Mouse (Mus musculus) intestine, embryonic 16.5 days (tissue): Measurements from ENCODE around the gene Rnf39. TPM values are rescaled to one million over a fixed set of nuclear protein-coding genes. Genes with fewer than 3 reads are reported as not detected.

Experiments
- ATAC-seq: fragments of 200-750 bp; cut with Nextera tagmentation; 2 replicates; pipeline ENCODE4 v1.8.0; 2017; ENCODE audit warnings: moderate TSS enrichment, moderate library complexity
- H3K27ac ChIP-seq: fragments of 300-500 bp; sonication (generic); 2 replicates; pipeline ENCODE4 v1.5.1; 2014; ENCODE audit warnings: mild to moderate bottlenecking, low read length
- H3K27me3 ChIP-seq: fragments of 300-500 bp; sonication (generic); replicated peaks from 2 replicates; pipeline ENCODE4 v1.6.1; 2014; ENCODE audit warnings: low read length, control low read depth, mixed read lengths; ENCODE audit not compliant: control insufficient read depth, insufficient read depth
- H3K36me3 ChIP-seq: fragments of 300-500 bp; sonication (generic); 2 replicates; pipeline ENCODE4 v1.6.1; 2014; ENCODE audit warnings: low read length, control low read depth; ENCODE audit not compliant: control insufficient read depth, insufficient read depth
- H3K4me1 ChIP-seq: fragments of 300-500 bp; sonication (generic); 2 replicates; pipeline ENCODE4 v1.6.1; 2014; ENCODE audit warnings: low read length, control low read depth, mixed read lengths; ENCODE audit not compliant: control insufficient read depth, insufficient read depth
- H3K4me2 ChIP-seq: fragments of 300-500 bp; sonication (generic); 2 replicates; pipeline ENCODE4 v1.6.1; 2014; ENCODE audit warnings: low read depth, low read length, control low read depth
- H3K4me3 ChIP-seq: fragments of 300-500 bp; sonication (generic); 2 replicates; pipeline ENCODE4 v1.5.1; 2014; ENCODE audit warnings: mild to moderate bottlenecking, low read length
- H3K9ac ChIP-seq: fragments of 300-500 bp; sonication (generic); 2 replicates; pipeline ENCODE4 v1.6.1; 2014; ENCODE audit warnings: low read depth, low read length
- H3K9me3 ChIP-seq: fragments of 300-500 bp; sonication (generic); 2 replicates; pipeline ENCODE4 v1.6.1; 2016; ENCODE audit warnings: low read length, control low read depth; ENCODE audit not compliant: control insufficient read depth
- WGBS: fragments of 180-500 bp; shearing (Covaris S2); extraction: QIAGEN DNeasy Blood & Tissue Kit; methylation state at CpG from one replicate; pipeline ENCODE4 v1.1.7; 2014; 5-methylcytosine and 5-hydroxymethylcytosine counted together
- polyA plus RNA-seq: library from polyadenylated mRNA; unstranded; fragments of >200 nt; fragmentation: Nextera tagmentation; extraction: Ambion mirVana; gene quantifications from 2 replicates; pipeline ENCODE4 v1.2.1, GENCODE M21; 2015

The Rnf39 gene
- polyA plus RNA-seq, result 1.8 and 2.4 TPM in 2 replicates

GRCm38 (mm10) chr17:36942791-36943471 lies at the start of gene Rnf39:
TSS of gene Rnf39 (plus strand) at chr17:36942918.
- no peaks in the 10 kb centered on the region for H3K36me3 ChIP-seq
- peaks cover 23% of the 10 kb centered on the region for H3K27me3 ChIP-seq
- no peaks in the 10 kb centered on the region for H3K9me3 ChIP-seq
- H3K4me1 ChIP-seq, result peaks cover 8% of the 10 kb centered on the region
- H3K27ac ChIP-seq, result peak within 1 kb of the TSS; percentile 9; the same call in 1 of the 2 replicates
- peak within 1 kb of the TSS; percentile 65 for H3K9ac ChIP-seq
- peak within 1 kb of the TSS; percentile 90 for H3K4me2 ChIP-seq
- H3K4me3 ChIP-seq, result peak within 1 kb of the TSS; percentile 51
- peak; percentile 55 for ATAC-seq
- 1% methylated on average over 58 of the region's 59 CpGs for WGBS

- no peak for ATAC-seq
- no peak overlapping the region for H3K9ac ChIP-seq
- 0 out of 2 replicates have a peak, but pooled peaks cover 2% of the 10 kb centered on the region for H3K4me1 ChIP-seq
- H3K9me3 ChIP-seq, result no peaks in the 10 kb centered on the region
- H3K36me3 ChIP-seq, result no peaks in the 10 kb centered on the region
- H3K27me3 ChIP-seq, result no peaks in the 10 kb centered on the region
- H3K4me3 ChIP-seq, result no peak overlapping the region
- WGBS, result 54% methylated on average over 5 of the region's 5 CpGs
- no peak overlapping the region for H3K27ac ChIP-seq
- H3K4me2 ChIP-seq, result no peak overlapping the region
Observed at GRCm38 (mm10) chr17:36893387-36893786, 49.3 kb upstream of the Rnf39 start.

- no peak overlapping the region for H3K4me3 ChIP-seq
- H3K27ac ChIP-seq, result no peak overlapping the region
- ATAC-seq, result no peak
- H3K4me2 ChIP-seq, result no peak overlapping the region
- 0 out of 2 replicates have a peak, but pooled peaks cover 2% of the 10 kb centered on the region for H3K4me1 ChIP-seq
- H3K9ac ChIP-seq, result no peak overlapping the region
- no peaks in the 10 kb centered on the region for H3K27me3 ChIP-seq
- WGBS, result 90% methylated on average over 1 of the region's 1 CpGs
- no peaks in the 10 kb centered on the region for H3K9me3 ChIP-seq
- no peaks in the 10 kb centered on the region for H3K36me3 ChIP-seq
Observed at GRCm38 (mm10) chr17:36896583-36896982, 46.1 kb upstream of the Rnf39 start.

- H3K9ac ChIP-seq, result no peak overlapping the region
- peak overlapping the region; percentile 17; the same call in 1 of the 2 replicates for H3K4me3 ChIP-seq
- H3K27me3 ChIP-seq, result no peaks in the 10 kb centered on the region
- H3K4me2 ChIP-seq, result peak overlapping the region; percentile 38
- H3K36me3 ChIP-seq, result no peaks in the 10 kb centered on the region
- peak overlapping the region; percentile 97 for H3K27ac ChIP-seq
- H3K4me1 ChIP-seq, result 0 out of 2 replicates have a peak, but pooled peaks cover 2% of the 10 kb centered on the region
- ATAC-seq, result peak; percentile 86
- H3K9me3 ChIP-seq, result no peaks in the 10 kb centered on the region
Observed at GRCm38 (mm10) chr17:36897065-36897464, 45.7 kb upstream of the Rnf39 start.

- Histone ChIP-seq H3K27me3 (no peaks in the 10 kb centered on the region), H3K4me1 (0 out of 2 replicates have a peak, but pooled peaks cover 2% of the 10 kb centered on the region), H3K4me2 (peak within 1 kb of the TSS; percentile 60), H3K9ac (peak within 1 kb of the TSS; percentile 65), H3K36me3 (no peaks in the 10 kb centered on the region), H3K27ac (peak within 1 kb of the TSS; percentile 97), H3K4me3 (peak within 1 kb of the TSS; percentile 42), H3K9me3 (no peaks in the 10 kb centered on the region)
- peak; percentile 71 for ATAC-seq
- 48% methylated on average over 6 of the region's 6 CpGs for WGBS
Observed at GRCm38 (mm10) chr17:36897552-36898205, 45.0 kb upstream of the Rnf39 start, which contains the start of gene Trim31. TSS of gene Trim31 (plus strand) at chr17:36898118.

GRCm38 (mm10) chr17:36899376-36899775 lies 43.3 kb upstream of the Rnf39 start:
- H3K27me3 ChIP-seq, result no peaks in the 10 kb centered on the region
- no peaks in the 10 kb centered on the region for H3K36me3 ChIP-seq
- peak overlapping the region; percentile 65 for H3K9ac ChIP-seq
- peak overlapping the region; percentile 60 for H3K4me2 ChIP-seq
- 75% methylated on average over 4 of the region's 4 CpGs for WGBS
- H3K9me3 ChIP-seq, result no peaks in the 10 kb centered on the region
- H3K4me3 ChIP-seq, result peak overlapping the region; percentile 42
- ATAC-seq, result no peak
- peak overlapping the region; percentile 97 for H3K27ac ChIP-seq
- H3K4me1 ChIP-seq, result 0 out of 2 replicates have a peak, but pooled peaks cover 2% of the 10 kb centered on the region

GRCm38 (mm10) chr17:36900001-36900400 lies 42.7 kb upstream of the Rnf39 start:
- peak overlapping the region; percentile 42 for H3K4me3 ChIP-seq
- H3K4me1 ChIP-seq, result 0 out of 2 replicates have a peak, but pooled peaks cover 2% of the 10 kb centered on the region
- 75% methylated on average over 5 of the region's 5 CpGs for WGBS
- ATAC-seq, result no peak
- H3K4me2 ChIP-seq, result peak overlapping the region; percentile 60
- H3K27me3 ChIP-seq, result no peaks in the 10 kb centered on the region
- peak overlapping the region; percentile 65 for H3K9ac ChIP-seq
- no peaks in the 10 kb centered on the region for H3K36me3 ChIP-seq
- 0 out of 2 replicates have a peak overlapping the region, but pooled peaks have one; percentile 12 for H3K27ac ChIP-seq
- H3K9me3 ChIP-seq, result no peaks in the 10 kb centered on the region

- no peaks in the 10 kb centered on the region for H3K9me3 ChIP-seq
- no peaks in the 10 kb centered on the region for H3K36me3 ChIP-seq
- H3K27ac ChIP-seq, result no peak overlapping the region
- H3K27me3 ChIP-seq, result no peaks in the 10 kb centered on the region
- ATAC-seq, result no peak
- H3K4me2 ChIP-seq, result peak overlapping the region; percentile 60
- peak overlapping the region; percentile 42 for H3K4me3 ChIP-seq
- H3K4me1 ChIP-seq, result no peaks in the 10 kb centered on the region
- 35% methylated on average over 1 of the region's 1 CpGs for WGBS
- no peak overlapping the region for H3K9ac ChIP-seq
Observed at GRCm38 (mm10) chr17:36900691-36901090, 42.0 kb upstream of the Rnf39 start.

- H3K4me1 ChIP-seq, result no peaks in the 10 kb centered on the region
- WGBS, result 70% methylated on average over 3 of the region's 3 CpGs
- no peak for ATAC-seq
- no peak overlapping the region for H3K27ac ChIP-seq
- no peak overlapping the region for H3K9ac ChIP-seq
- H3K4me2 ChIP-seq, result no peak overlapping the region
- H3K9me3 ChIP-seq, result no peaks in the 10 kb centered on the region
- no peak overlapping the region for H3K4me3 ChIP-seq
- no peaks in the 10 kb centered on the region for H3K36me3 ChIP-seq
- H3K27me3 ChIP-seq, result no peaks in the 10 kb centered on the region
Observed at GRCm38 (mm10) chr17:36903651-36904050, 39.1 kb upstream of the Rnf39 start.
